Mouse (Mus musculus) bone marrow macrophage, adult 2 months (primary cell): Measurements from ENCODE around the gene Ctdsp2.

Source experiments
- CTCF ChIP-seq: IDR thresholded peaks from 2 replicates; pipeline ENCODE4 v1.5.1; 2012; ENCODE audit warnings: low read depth, mild to moderate bottlenecking, low read length, moderate library complexity
- POLR2A ChIP-seq: IDR thresholded peaks from 2 replicates; pipeline ENCODE4 v1.6.1; 2012; ENCODE audit warnings: mild to moderate bottlenecking, low read depth, low read length, borderline replicate concordance

DNA sequence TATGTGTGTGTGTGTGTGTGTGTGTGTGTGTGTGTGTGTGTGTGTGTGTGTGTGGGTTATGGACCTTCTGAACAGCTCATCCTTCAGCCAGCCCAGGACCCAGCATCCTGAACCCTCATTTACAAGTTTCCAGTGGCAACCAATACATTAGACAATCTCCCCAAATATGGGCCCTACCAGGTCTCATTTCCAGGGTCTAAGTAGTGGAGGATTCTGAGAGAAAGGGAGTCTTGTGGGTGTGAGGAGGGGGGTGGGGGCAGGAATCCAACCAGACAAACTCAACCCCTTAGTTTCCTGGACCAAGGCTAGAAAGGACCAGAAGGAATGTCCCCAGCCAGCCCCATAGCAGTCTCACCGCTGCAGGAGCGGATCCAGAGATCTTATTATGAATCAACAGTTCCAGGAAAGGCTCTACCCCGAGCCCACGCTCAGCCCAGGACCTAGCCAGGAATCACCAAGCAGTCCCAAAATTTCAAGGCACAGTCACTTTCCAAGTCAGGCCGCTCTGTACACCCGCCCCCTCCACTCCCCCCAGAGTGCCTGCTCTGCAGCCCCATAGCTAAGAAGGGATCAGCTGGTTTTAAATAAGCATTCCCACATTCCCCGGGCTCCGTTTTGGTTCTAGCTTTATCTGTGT, 47.3 kb upstream of the Ctdsp2 start:
- TF ChIP-seq POLR2A (no peak), CTCF (no peak)
